Comparison of ENCODE assay signal across 10 mouse cellular contexts in genomic region chr14:25476048-25476447, GRCm38 (mm10). TPM values are rescaled to one million over a fixed set of nuclear protein-coding genes. Genes with fewer than 3 reads are reported as not detected.
A peak's percentile ranks its signal among the peaks of the same experiment; 100 is the strongest.
DNase-seq lines count a peak whose midpoint lies in the region; ATAC-seq and TF ChIP-seq lines count a peak whose summit lies in the region.
"Had no signal": no experiment of that assay in that cellular context is flagged by ENCODE, and none has a peak within 500 bp of the region (broad histone marks: within the 10 kb centered on the region; RNA-seq: fewer than 3 reads in every experiment).

No protein-coding gene starts in this region.

- no peaks in the 10 kb centered on the region for H3K27me3 ChIP-seq in heart, adult 2 months (ENCODE audit: control insufficient read depth, insufficient read depth, low read length)
- no peaks in the 10 kb centered on the region for H3K27me3 ChIP-seq in C2C12 (ENCODE audit: control insufficient read depth, insufficient read depth, insufficient read length)
- H3K27me3 ChIP-seq in forebrain, embryonic 15.5 days, result no peaks in the 10 kb centered on the region
- no peaks in the 10 kb centered on the region for H3K27me3 ChIP-seq in lung, embryonic 16.5 days (ENCODE audit: control insufficient read depth, insufficient read depth, low read depth, low read length)

- TF ChIP-seq CTCF in heart, adult 2 months (IDR thresholded peaks at IDR 0.05), result no peak
- no peak for TF ChIP-seq CTCF in C2C12 (IDR thresholded peaks at IDR 0.05; ENCODE audit: control insufficient read depth, insufficient read depth, insufficient read length)

- ATAC-seq in forebrain, embryonic 15.5 days (replicated peaks), result no peak
- ATAC-seq in lung, embryonic 16.5 days (ENCODE audit: low read depth), result no peak
- ATAC-seq in inflammation-experienced regulatory T-cells, adult 6 months, result no peak

- H3K36me3 ChIP-seq in heart, adult 2 months (ENCODE audit: control insufficient read depth, insufficient read depth, low read length), result peaks cover 7% of the 10 kb centered on the region; the same call in 1 of the 2 replicates
- peaks cover 6% of the 10 kb centered on the region for H3K36me3 ChIP-seq in C2C12 (ENCODE audit: control insufficient read depth, insufficient read depth)
- no peaks in the 10 kb centered on the region for H3K36me3 ChIP-seq in forebrain, embryonic 15.5 days
- no peaks in the 10 kb centered on the region for H3K36me3 ChIP-seq in lung, embryonic 16.5 days (ENCODE audit: control insufficient read depth, insufficient read depth, low read length)
- H3K36me3 ChIP-seq: G1E had no signal

- no peak for TF ChIP-seq EP300 in heart, adult 2 months (IDR thresholded peaks at IDR 0.05; ENCODE audit: insufficient read depth, low read depth, low read length)

- WGBS in heart, adult 2 months, result 49% methylated on average over 9 of the region's 9 CpGs
- WGBS in forebrain, embryonic 15.5 days, result 44% methylated on average over 9 of the region's 9 CpGs
- 38% methylated on average over 9 of the region's 9 CpGs for WGBS in lung, embryonic 16.5 days

- peaks cover 12% of the 10 kb centered on the region for H3K79me2 ChIP-seq in heart, adult 2 months (replicated peaks; ENCODE audit: control insufficient read depth, insufficient read depth, low read length)
- H3K79me2 ChIP-seq in C2C12 (ENCODE audit: control insufficient read depth, insufficient read depth), result peaks cover 98% of the 10 kb centered on the region

- H3K79me3 ChIP-seq in C2C12 (ENCODE audit: low read depth), result peaks cover 90% of the 10 kb centered on the region

- TF ChIP-seq POLR2A in heart, adult 2 months (IDR thresholded peaks at IDR 0.05; ENCODE audit: insufficient read depth, low read depth, low read length), result no peak

- no peaks in the 10 kb centered on the region for H3K9me3 ChIP-seq in forebrain, embryonic 15.5 days
- H3K9me3 ChIP-seq in lung, embryonic 16.5 days (ENCODE audit: control insufficient read depth, low read length), result no peaks in the 10 kb centered on the region

- H3K4me1 ChIP-seq in heart, adult 2 months (ENCODE audit: control insufficient read depth, insufficient read depth, low read length), result peaks cover 73% of the 10 kb centered on the region
- peaks cover 98% of the 10 kb centered on the region for H3K4me1 ChIP-seq in forebrain, embryonic 15.5 days
- peaks cover 78% of the 10 kb centered on the region for H3K4me1 ChIP-seq in lung, embryonic 16.5 days (replicated peaks; ENCODE audit: control insufficient read depth, insufficient read depth, low read length)

- peak overlapping the region; percentile 3; the same call in 1 of the 2 replicates for H3K9ac ChIP-seq in heart, adult 2 months (ENCODE audit: low read depth, low read length)
- H3K9ac ChIP-seq in forebrain, embryonic 15.5 days (replicated peaks), result no peak overlapping the region
- peak overlapping the region; percentile 39 for H3K9ac ChIP-seq in lung, embryonic 16.5 days (ENCODE audit: low read length)

- H3K27ac ChIP-seq in heart, adult 2 months, result peak overlapping the region; percentile 73
- H3K27ac ChIP-seq in forebrain, embryonic 15.5 days (replicated peaks), result peak overlapping the region; percentile 90
- H3K27ac ChIP-seq in lung, embryonic 16.5 days (ENCODE audit: low read length), result peak overlapping the region; percentile 44
- H3K27ac ChIP-seq: left cerebral cortex, adult 2 months had no signal

- DNase-seq in heart, adult 2 months, result no peak
- no peak for DNase-seq in heart, postnatal 25 days (ENCODE audit: low spot score)
- DNase-seq in gastrocnemius, postnatal 25 days, result no peak
- no peak for DNase-seq in kidney, postnatal 25 days

- H3ac ChIP-seq in C2C12 (ENCODE audit: control insufficient read depth, insufficient read length, low read depth), result no peak overlapping the region

- intact Hi-C loops in heart, adult 2 months (cut with DNase I), result no loop called here
- intact Hi-C loops in heart, postnatal 25 days (cut with DNase I), result no loop called here

- H3K4me2 ChIP-seq in forebrain, embryonic 15.5 days (replicated peaks), result no peak overlapping the region
- H3K4me2 ChIP-seq in lung, embryonic 16.5 days (ENCODE audit: low read depth, low read length), result no peak overlapping the region

- H3K4me3 ChIP-seq in heart, adult 2 months, result no peak overlapping the region
- H3K4me3 ChIP-seq in C2C12 (ENCODE audit: insufficient read depth, poor library complexity, severe bottlenecking), result no peak overlapping the region
- no peak overlapping the region for H3K4me3 ChIP-seq in forebrain, embryonic 15.5 days
- no peak overlapping the region for H3K4me3 ChIP-seq in lung, embryonic 16.5 days (ENCODE audit: low read length)
- H3K4me3 ChIP-seq: left cerebral cortex, adult 2 months had no signal

TF ChIP-seq in C2C12, 6 proteins besides CTCF, POLR2A, EP300 and RAD21:
- TF ChIP-seq USF1 (IDR thresholded peaks at IDR 0.05; ENCODE audit: low read depth) (no peak), MYOD1 (IDR thresholded peaks at IDR 0.05; ENCODE audit: control insufficient read depth, insufficient read length, low read depth) (peak; percentile 66), MAX (IDR thresholded peaks at IDR 0.05) (peak; percentile 76)

RNA-seq across cellular contexts. Expression of gene Zmiz1, which starts 17.1 kb away (rescaled TPM):
- 10 to 100 TPM; 40.7 to 42.0 TPM for total RNA-seq in heart, adult 2 months (2021)
- polyA plus RNA-seq in heart, adult 2 months (2012; rRNA removed), result 21.8 and 27.1 TPM in 2 replicates
- 10 to 100 TPM; 40.2 to 49.9 TPM for total RNA-seq in heart, postnatal 25 days (2021)
- polyA plus RNA-seq in C2C12 (2012; fragmentation: generic; extraction: Trizol), result 27.3 TPM
- 57.5 and 63.9 TPM in 2 replicates for polyA plus RNA-seq in forebrain, embryonic 15.5 days (2015; fragmentation: Nextera tagmentation; extraction: Ambion mirVana)
- polyA plus RNA-seq in lung, embryonic 16.5 days (2015; fragmentation: Nextera tagmentation; extraction: Ambion mirVana), result 20.4 and 22.4 TPM in 2 replicates
- 10 to 100 TPM; 26.4 to 29.8 TPM for total RNA-seq in gastrocnemius, postnatal 25 days (2021)
- polyA plus RNA-seq in inflammation-experienced regulatory T-cells, adult 6 months (2017; shearing (Covaris generic)), result 10 to 100 TPM; 24.5 to 30.1 (median 26.1) TPM
